Mouse (Mus musculus) layer of hippocampus, postnatal 10 days (tissue): ENCODE results near the gene Cyth3. TPM values are rescaled to one million over a fixed set of nuclear protein-coding genes. Genes with fewer than 3 reads are reported as not detected.

ENCODE experiments used
- DNase-seq, 2 experiments: peaks; one replicate each; pipeline ENCODE4 v3.0.0; 2021; ENCODE audit warnings: low spot score in 2 of 2
- total RNA-seq, 2 experiments: library from RNA; stranded (reverse); gene quantifications; 2 replicates each; pipeline ENCODE4 v1.2.3; 2021

Gene Cyth3
- total RNA-seq, 2 experiments from 2014 or later, result 52.0 to 65.7 TPM

DNA sequence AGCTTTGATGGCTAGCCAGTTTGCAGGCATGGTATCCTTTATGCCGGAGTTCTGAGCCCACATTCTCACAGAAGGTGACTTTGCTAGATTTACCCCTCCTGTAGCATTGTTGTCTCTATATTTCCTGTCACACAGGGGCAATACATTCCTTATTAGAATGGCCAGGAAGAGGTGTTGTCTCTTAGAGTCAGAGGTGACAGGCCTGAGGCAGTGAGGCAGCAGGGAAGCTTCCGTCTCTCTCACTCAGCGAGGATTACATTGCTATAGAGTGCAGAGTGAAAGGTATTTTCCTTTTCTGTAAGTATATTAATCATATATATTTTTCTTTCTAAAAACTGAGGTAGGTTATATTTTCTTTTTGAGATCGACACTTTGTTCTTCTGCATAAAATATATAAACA, 11.6 kb downstream of the Cyth3 start:
- DNase-seq, result no peak

DNA sequence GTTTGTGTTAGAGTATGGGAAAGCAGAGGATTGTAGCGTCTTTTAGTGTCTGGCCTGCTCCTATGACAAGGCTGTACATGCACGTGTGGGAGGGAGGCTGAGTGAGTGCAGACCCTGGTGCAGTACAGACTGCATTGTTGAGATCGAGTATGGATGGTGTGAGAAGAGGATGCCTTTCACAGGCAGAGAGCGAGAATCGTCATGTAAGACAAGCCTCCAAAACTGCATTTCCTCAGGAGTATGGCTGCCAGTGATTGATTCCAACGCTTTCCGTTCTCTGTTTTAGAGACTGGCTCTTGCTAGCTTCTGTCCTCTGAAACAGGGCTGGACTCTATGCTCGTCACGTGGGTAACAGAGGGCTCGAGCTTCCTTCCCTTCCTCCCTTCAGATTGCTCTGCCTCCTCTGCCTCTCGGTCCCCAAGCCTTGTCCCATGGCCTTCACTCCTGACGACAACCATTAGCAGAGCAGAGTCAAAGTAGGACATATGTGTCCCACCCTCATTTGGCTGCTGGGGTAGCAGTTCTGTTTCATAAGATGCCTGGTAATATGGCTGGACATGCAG, 12.4 kb downstream of the Cyth3 start:
- DNase-seq, result peak in 1 of 2 experiments; percentile 25

DNA sequence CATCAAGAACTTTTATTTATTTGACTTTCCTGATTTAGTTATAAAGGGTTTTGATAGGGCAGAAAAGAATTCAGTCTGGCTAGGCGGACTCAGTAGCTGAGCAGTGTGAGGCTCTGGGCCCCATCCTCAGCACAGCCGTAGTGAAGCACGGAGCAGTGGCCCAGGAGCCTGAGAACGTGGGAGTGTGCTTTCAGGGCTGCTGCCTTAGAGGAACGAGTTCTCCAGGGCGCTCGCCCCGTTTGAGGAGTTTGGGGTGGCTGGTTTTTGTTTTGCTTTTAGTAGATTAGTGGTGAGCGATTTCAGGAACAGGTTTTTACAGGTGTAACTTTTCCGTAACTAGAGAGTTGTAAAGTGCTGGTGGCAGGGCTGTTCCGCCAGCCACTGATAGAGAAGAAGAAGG, 13.1 kb downstream of the Cyth3 start:
- DNase-seq, result no peak

DNA sequence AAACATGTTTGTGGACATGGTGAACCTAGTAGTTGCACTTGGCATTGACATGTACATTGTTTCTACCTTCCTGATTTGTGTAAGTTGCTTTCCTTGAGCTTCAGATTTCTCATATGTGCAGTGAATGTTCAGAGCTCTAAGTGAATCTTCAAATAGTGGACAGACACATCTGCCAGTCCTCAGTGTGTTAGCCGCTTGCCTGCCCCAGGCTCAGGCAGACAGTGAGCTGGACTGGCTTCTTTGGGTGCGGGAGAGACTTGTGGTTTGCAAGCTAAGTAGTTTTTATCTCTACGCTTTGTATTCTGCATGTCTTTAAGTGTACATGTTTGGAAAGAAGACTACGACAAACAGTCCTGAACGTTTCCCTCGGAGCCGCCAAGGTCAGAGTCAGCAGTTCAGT, 13.9 kb downstream of the Cyth3 start:
- DNase-seq, result no peak

DNA sequence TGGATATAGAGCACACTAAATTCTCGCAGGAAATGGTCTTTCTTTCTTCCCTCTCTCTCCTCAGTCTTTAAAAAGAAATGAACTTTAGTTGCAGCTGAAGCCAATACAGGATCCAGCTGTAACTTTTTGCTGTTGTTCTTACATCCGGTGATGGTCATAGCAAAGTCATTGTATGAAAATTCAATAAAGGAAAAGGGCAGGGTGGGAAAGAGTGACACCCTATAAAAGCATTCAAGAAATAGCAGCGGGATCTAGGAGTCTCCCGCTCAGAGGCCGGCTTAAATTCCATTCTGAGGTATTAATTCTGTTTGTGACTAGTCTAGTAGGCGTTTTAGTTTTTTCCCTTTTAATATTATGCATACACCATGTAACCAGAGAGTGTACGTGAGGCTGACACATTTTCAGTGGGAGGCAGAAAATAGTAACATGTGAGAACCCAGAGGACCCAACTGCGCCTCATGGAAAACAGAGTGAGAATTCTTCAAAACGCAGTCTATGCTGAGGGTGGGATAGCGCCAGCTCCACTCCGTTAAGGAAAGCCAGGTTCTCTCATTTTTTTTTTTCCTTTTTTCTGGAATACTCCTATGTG, 15.7 kb downstream of the Cyth3 start:
- no peak for DNase-seq

DNA sequence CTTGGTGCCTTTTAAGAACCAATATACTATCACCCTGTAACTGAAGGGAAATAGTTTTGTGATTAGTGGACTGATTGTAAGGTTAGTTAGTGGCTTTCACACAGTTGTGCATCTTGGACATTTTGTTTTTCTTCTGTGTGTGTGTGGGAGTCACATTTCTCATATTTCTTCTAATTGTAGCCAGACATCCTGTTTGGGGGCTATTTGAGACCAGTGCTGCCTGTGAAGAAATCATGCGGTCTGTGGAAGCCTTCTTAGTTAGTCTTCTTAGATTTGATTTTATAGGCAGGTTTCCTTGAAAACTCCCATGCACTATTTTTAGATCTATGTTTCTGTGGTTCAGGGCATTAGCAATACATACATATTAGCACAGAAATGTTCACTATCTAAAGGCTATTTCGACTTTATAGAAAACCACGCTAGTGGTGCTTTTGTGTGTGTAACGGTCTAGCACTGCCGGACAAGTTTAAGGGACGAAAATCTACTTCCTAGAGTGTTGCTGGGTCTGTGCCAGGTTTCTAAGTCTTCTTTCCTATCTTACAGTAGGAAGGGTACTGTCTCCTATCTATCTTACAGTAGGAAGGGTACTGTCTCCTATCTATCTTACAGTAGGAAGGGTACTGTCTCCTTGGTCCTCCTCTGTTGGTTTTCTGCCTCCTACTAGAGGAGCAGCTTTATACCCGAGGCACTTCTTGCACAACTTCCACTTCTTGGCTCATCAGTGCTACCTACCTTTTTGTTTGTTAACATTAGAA, 16.4 kb downstream of the Cyth3 start:
- no peak for DNase-seq

DNA sequence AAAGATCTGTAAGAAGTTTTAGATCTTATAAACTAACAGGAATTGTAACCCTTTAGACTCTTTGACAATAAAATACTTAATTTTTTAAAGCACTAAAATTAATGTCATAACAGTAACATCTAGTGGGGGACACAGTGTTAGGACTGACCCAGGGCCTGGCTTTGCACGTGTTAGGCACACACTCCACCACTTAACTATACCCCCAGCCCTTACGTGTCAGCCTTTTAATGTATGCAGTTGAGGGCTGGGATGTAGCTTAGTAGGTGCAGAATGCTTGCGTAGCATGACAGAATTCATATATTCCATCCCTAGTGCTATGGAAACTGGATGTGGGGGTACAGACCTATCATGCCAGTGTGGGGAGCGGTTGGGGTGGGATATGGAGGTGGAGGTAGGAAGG, 17.1 kb downstream of the Cyth3 start:
- DNase-seq, result no peak

DNA sequence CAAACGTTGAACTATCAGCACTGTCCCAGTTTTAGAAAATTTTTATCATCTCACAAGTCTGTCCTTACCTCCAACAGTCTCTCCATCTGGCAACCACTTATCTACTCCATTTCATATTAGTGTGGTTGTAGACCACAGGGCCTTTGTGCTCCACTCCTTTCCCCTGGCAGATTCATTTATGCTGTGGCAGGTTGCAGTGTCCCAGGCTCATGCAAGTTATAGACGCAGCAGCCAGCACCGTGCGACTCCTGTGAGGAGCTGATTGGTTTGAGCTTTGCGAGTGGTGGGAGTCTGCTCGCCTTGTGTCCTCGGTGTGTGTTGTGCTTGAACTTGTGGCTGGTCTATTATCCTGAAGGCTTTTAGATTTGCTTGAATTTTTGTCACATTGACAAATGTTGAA, 17.6 kb downstream of the Cyth3 start:
- no peak for DNase-seq

DNA sequence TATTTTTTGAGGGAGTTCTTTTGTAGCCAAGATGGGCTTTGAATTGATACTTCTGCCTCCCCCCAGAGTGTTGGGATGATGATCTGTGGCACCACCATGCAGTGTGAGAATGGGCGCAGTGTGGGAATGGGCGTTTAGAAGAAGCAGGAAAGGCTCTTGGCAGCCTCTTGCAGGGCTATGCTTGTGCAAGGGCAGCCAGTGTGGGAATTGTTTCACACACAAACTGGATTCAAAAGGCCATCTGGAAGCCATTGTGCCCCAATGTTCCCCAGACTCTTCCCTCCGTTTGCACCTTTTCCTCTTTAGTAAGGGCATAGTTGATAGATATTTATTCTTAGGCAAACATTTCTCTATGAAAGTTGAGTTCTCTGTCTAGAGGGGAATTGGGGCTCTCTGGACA, 19.3 kb downstream of the Cyth3 start:
- no peak for DNase-seq

DNA sequence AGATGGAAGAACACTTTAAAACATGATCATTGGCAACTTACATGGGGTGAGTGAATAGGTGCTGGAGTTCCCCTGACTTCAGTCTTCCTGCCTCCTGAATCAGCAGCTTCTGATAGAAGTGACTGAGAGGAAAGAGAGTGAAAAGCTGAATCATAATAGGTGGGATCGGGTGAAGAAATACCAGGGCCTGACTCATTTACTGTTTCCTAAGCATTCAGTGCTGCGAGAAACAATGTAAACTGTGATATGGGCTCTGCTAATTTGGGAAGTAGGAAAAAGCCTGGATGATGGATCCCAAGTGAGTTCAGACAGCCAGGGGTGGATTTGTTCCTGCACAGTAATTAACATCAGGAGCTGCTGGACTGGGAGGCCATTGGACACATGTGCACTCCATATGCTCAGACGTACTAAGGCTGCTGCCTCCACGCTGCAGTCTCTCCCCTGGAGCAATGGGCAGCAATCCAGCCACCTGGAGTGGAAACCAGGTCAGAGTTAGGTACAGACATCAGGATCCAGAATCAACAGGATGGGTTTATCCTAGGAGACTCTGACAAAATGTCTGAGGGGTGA, 20.1 kb downstream of the Cyth3 start:
- DNase-seq, result no peak

DNA sequence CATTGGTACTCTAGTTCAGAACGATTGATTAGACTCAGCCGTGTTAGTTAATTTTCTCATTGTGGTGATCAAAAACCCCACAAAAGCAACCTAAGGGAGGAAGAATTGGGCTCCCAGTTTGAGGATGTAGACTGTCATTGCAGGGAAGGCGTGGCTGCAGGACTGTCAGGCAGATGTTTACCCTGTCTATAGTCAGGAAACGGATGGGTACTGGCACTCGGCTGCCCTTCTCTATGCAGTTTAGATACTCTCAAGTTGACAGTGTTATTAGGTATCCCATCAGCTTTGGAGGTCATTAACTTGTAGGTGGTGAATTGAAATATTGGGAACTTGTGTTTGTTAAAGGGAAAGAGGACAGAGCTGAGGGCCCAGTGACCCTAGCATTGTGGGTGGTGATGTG, 23.7 kb downstream of the Cyth3 start:
- no peak for DNase-seq

DNA sequence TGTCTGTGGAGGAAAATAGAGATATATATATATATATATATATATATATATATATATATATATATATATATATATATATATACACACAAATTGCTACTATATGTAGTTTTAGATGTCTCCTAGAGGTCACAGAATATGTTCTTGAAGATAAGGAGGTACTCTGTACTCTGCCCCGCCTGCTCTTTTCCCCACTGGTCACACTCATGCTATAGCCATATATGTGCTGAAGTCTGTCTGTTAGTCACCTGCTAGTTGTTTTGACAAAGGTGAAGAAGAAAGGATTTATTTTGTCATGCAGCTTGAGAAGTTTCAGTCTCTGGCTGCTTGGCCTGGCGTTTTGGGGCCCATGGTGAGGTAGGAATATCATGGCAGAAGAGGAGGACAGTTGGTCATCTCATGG, 25.2 kb downstream of the Cyth3 start:
- DNase-seq, result no peak

DNA sequence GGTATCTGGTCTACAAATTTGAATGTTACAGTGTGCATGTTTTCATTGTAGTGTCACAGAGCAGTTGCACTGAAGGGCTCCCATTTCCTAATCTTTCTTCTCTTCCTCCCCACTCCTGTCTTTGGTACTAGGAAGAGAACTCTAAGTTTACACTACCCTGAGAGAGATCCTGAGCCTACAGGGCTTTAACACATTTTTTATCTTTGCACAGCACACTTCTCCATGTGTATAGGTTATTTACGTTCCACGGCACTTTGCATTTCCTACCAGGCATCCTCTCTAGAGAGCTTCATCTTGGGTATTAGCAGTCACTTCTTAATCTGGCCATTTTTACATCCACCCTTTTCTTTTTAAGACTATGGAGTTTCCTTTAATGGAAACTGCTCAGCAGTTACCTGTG, 25.8 kb downstream of the Cyth3 start:
- DNase-seq, result no peak

DNA sequence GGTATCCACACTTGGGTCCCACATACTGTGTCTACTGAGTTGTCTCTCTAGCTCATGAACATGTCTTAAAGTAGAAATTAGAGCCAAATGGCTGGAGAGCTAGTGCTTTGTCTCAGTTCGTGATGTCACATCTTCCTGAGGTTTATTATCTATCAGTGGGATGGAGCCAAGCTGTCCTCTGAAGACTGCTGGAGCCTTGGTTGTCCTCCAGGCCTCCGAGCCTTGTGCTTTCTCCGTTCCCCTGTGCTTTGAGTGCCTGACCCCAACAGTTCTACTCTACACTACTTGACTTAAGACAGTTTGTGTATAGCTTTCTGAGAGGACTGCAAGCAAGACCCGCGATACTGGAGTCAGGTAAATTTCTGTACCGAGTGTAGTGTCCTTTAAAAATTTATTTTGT, 26.9 kb downstream of the Cyth3 start:
- no peak for DNase-seq

DNA sequence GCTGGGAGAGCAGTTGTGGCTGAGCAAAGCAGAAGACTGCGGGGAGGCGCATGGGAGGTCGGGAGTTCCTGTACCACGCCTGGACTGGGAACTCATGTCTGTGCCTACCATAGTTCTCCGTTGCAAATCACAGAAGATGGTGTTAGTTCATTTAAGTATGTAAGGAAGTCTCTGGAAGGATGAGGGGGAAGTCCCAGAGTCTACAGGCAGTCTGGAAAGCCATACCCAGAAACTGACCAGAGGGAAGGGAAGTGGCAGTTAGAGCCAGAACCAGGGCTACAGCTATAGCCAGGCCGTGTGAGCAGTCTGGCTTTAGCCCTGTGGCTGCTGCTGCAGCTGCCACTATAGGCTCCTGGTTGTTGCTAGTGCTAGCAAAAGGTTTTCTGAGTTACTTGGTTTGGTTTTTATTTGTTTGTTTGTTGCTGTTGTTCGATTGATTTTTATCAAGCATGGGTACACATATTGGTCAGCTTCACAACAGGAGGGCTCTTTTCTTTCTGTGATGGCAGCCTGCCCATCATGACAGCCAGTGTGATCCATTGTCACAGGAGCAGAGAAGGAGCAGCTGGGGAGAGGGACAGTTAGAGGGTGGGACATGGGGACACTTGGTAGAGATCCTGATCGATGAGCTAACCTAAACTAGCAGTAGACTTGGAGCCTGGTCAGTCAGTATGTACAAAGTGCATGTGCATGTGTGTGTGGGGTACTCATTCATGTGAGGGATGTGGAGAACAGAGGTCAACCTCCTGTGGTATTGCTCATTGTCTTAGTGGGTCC, 29.8 kb downstream of the Cyth3 start:
- DNase-seq, result no peak

DNA sequence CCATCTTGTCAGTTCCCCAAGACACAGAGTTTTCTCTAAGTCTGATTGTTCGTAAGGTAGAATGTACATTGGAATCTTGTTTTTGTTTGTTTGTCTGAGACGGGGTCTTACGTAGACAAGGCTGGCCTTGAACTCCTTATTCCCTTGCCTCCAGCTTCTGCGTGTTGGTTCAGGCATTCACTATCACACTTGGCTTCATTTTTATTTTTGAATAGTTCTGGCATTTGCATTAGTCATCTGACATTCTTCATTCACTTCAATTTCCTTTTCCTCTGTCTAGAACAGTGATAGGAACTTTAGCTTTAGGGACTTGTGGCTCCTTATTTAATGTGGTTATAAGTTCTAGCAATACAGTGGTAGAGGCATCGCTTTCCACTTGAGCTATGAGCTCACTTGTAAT, 31.2 kb downstream of the Cyth3 start:
- DNase-seq, result no peak

DNA sequence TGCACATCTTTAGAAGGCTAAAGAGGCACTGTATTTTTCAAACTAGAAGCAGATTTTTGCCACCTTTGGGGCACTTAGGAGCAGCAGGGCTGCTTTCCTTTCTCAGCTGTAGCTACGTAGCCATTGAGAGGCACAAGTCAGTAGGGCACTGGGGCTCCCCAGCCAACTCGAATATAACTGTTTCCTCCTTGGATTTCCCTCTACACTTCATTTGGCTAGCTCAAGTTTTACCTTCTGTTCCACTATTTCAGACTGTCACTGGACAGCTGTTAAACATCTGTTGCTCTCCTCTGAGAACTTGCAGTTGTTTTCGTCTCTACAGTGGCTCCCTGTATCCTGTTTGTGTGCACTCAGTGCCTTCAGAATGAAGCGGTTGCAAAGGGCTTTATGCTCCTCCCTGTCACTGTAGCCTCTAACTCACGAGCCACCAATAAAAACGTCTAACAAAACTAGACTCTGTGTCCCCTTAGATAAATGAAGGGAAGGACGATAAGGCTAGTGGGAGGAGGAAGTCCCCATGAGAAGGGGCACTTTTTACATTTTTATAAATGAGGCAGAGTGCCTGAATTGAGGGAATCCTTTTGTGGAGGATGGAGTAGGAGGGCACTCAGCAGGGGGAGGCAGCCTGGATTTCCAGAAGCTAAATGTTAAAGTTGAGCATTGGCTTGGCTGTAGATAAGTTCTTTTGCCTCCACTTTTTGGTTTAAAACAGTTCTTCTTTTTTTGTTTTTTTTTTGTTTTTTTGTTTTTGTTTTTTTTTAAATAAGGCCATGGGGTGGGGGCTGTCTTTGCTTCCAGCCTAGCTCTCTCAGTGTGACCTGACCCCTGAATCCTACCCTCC, 32.6 kb downstream of the Cyth3 start:
- no peak for DNase-seq

DNA sequence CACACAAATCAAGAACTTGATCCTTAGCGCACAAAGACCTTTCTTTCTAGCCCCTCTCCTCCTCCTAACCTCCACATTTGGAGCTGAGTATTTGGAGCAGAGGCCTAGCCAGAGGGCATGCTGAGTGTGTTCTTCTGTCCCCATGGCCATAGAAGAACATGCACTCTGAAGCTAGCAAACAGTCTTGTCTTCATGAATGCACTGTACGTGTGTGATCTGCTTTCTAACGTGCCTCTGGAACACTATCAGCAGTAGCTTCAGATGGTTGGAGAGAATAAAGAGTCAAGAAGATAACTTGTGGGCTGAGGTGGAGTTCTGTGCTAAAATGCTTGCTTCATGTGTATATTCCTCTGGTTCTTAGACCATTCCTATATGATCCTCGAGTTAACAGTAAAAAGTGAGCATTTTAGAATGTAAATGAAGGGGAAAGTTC, 33.3 kb downstream of the Cyth3 start:
- DNase-seq, result no peak

DNA sequence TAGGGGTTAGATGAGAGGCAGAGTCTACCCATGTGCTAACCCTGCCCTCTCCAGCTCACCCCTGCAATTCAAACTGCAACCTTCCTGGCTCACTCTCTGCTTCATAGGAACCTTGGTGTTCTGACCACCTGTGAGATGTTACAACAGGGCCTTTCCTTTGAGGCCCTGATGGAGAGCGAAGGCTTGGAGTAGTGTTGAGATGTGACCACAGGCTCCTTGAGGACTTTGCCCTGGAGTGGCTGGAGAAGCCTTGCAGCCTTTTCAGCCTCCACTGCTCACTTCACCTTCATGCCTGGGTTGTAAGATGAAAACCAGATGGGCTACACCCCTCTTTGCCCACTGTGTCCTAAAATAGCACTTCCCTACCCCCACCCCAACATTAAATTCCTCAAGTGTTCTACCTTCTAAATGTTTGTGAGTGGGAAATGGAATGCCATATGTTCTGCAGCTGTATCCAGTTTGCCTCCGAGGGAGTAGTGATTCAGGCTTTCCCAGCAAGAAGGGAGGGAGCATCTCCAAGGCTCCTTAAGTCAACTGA, 34.5 kb downstream of the Cyth3 start:
- DNase-seq, result no peak

DNA sequence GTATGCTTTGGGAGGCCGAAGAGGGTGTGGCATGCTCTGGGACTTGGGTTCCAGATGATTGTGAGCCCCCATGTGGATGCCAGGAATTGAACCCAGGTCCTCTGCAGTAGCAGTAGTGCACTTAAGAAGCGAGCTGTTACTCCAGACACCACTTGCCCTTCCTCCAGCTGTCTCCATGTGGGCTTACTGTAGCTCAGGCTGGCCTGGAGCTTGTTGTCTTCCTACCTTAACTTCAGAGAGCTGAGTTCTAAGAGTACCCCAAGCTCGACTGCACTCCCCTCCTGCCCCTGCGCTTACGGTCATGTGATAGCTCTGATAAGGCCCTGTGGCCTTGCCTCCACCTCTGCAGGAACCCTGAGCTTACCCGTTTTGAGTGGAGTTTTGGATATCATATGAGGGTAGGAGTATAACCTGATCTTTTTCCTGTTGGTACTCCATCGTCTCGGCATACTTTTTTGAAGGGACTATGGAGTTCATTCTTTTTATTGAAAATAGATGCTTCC, 36.8 kb downstream of the Cyth3 start:
- no peak for DNase-seq
